Mouse (Mus musculus) embryonic fibroblast, embryonic 13.5 days (primary cell): Measurements from ENCODE around the gene Ogdh. TPM values are rescaled to one million over a fixed set of nuclear protein-coding genes. Genes with fewer than 3 reads are reported as not detected.

Experiments used
- H3K27ac ChIP-seq: 2 replicates; pipeline ENCODE4 v1.5.1; 2012; ENCODE audit warnings: low read length, control low read depth, inconsistent platforms; ENCODE audit not compliant: insufficient read depth
- H3K4me1 ChIP-seq: 2 replicates; pipeline ENCODE4 v1.6.1; 2011; ENCODE audit warnings: low read length; ENCODE audit not compliant: control insufficient read depth, insufficient read depth
- H3K4me3 ChIP-seq: 2 replicates; pipeline ENCODE4 v1.5.1; 2011; ENCODE audit warnings: mild to moderate bottlenecking, control low read depth, low read length; ENCODE audit not compliant: insufficient read depth
- CTCF ChIP-seq: IDR thresholded peaks from 2 replicates; pipeline ENCODE4 v1.5.1; 2011; ENCODE audit warnings: mild to moderate bottlenecking, control low read depth, low read length, moderate library complexity, borderline replicate concordance; ENCODE audit not compliant: insufficient read depth
- POLR2A ChIP-seq: IDR thresholded peaks from 2 replicates; pipeline ENCODE4 v1.6.1; 2011; ENCODE audit warnings: low read depth, mild to moderate bottlenecking, control low read depth, low read length, moderate library complexity
- polyA plus RNA-seq: library from polyadenylated mRNA; stranded (reverse); fragments of >200 nt; gene quantifications from 2 replicates; pipeline ENCODE4 v1.2.4, GENCODE M21; 2011; ENCODE audit warnings: low read depth; ENCODE audit not compliant: missing spikeins, insufficient read length

Gene Ogdh
- polyA plus RNA-seq, 1 experiment: 75.8 TPM

GRCm38 (mm10) chr11:6402515-6403510, 111.4 kb downstream of the Ogdh start:
- no peak for TF ChIP-seq POLR2A
- TF ChIP-seq CTCF: peak; percentile 82
- Histone ChIP-seq H3K4me3 (no peak overlapping the region), H3K4me1 (peaks cover 8% of the 10 kb centered on the region), H3K27ac (no peak overlapping the region)

DNA sequence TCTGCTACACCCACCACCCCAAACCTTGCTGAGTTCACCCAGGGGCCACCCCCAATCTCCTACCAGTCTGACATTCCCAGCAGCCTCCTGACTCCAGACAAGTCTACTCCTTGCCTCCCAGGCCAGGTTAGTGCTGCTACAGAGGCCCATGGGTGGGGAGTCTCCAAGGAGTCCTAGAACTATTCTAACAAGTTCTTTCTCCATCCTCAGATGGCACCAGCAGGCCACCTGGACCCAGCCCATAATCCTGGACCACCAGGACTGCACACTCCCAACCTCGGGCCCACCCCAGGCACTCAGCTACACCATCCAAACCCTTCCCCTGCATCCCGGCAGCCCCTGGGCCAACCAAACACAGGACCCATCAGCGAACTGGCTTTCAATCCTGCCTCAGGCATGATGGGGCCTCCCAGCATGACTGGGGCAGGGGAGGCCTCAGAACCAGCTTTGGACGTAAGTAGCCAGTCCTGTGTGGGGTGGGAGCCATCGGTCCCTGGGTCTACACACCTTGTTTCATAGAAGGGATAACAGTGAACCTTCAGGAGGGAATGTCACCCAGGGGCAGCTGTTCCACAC, 112.5 kb downstream of the Ogdh start:
- Histone ChIP-seq H3K27ac (no peak overlapping the region), H3K4me1 (peaks cover 8% of the 10 kb centered on the region), H3K4me3 (no peak overlapping the region)
- no peak for TF ChIP-seq CTCF
- TF ChIP-seq POLR2A: no peak

- TF ChIP-seq CTCF: no peak
- H3K27ac ChIP-seq: no peak overlapping the region
- no peak overlapping the region for H3K4me3 ChIP-seq
- peaks cover 8% of the 10 kb centered on the region for H3K4me1 ChIP-seq
Observed at GRCm38 (mm10) chr11:6404699-6405566, 113.5 kb downstream of the Ogdh start.

- TF ChIP-seq CTCF (no peak), POLR2A (no peak)
- Histone ChIP-seq H3K4me1 (peaks cover 8% of the 10 kb centered on the region), H3K27ac (peak overlapping the region; percentile 41; the same call in 1 of the 2 replicates), H3K4me3 (no peak overlapping the region)
Observed at GRCm38 (mm10) chr11:6405591-6406081, 114.2 kb downstream of the Ogdh start.

Other genes with a start within 250 kb of the Ogdh start
- 0.78 and 0.97 TPM in 2 replicates for gene Camk2b, start 225.3 kb upstream of the Ogdh start, polyA plus RNA-seq
- 0.30 TPM in 1 of 2 replicates, not detected in the other for gene A730071L15Rik, start 91.6 kb upstream of the Ogdh start, polyA plus RNA-seq
- 37.9 and 40.5 TPM in 2 replicates for gene Nudcd3, start 91.2 kb upstream of the Ogdh start, polyA plus RNA-seq
- not detected in 2 replicates for gene Npc1l1, start 61.5 kb upstream of the Ogdh start, polyA plus RNA-seq
- 38.5 and 39.4 TPM in 2 replicates for gene Ddx56, start 23.9 kb upstream of the Ogdh start, polyA plus RNA-seq
- 60.9 and 63.0 TPM in 2 replicates for gene Tmed4, start 16.8 kb upstream of the Ogdh start, polyA plus RNA-seq
- 18.5 and 22.0 TPM in 2 replicates for gene Zmiz2, start 97.4 kb downstream of the Ogdh start, polyA plus RNA-seq
- gene Ppia, start 123.8 kb downstream of the Ogdh start, polyA plus RNA-seq: 2,412 and 2,425 TPM in 2 replicates
- 55.9 and 74.5 TPM in 2 replicates for gene H2afv, start 152.8 kb downstream of the Ogdh start, polyA plus RNA-seq
- 38.7 and 43.2 TPM in 2 replicates for gene Purb, start 184.3 kb downstream of the Ogdh start, polyA plus RNA-seq
- 0.11 TPM in 1 of 2 replicates, not detected in the other for gene Myo1g, start 229.3 kb downstream of the Ogdh start, polyA plus RNA-seq